Mouse (Mus musculus): ENCODE data around the gene Sema3a.

The Sema3a gene

DNA sequence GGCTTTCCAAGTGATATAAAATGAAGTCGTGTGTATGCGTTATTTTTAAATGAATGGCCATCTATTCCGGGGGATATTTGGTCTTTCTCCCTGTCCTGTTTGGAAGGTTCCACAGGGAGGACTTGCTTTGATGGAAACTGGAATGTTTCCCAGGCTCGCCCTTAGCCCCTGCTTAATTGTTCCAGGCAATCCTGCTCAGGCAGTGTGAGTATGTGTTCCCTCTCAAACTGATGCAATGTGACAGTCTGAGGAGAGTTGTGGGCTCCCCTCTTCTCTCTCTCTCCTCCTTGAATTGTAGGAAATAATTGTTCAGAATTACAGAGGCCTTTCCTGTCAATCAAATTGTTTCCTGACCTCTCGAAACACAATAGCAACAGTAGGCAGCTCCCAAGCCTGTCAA, 202.1 kb downstream of the Sema3a start:
- no peak for DNase-seq

- no peak for DNase-seq
Measured at GRCm38 (mm10) chr5:13331412-13331811, 206.2 kb downstream of the Sema3a start.

DNA sequence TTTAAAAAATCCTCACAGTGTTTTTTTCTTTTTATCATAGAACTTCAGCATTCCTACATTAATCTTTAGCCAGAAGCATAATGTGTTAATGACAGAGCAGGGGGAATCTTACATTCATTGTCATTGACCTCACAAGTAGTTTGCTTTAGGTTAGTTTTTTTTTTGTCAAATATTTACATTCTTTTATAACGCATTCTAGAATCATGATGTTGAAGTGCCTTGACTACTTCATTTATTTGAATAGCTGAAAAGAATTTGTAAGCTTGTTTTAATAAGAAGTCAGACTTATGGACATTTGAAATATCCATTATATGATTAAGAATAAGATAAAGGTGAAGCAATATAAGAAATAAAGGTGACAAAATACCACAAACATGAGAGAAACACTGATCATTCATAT, 212.5 kb downstream of the Sema3a start:
- no peak for DNase-seq

GRCm38 (mm10) chr5:13347068-13347467, 221.9 kb downstream of the Sema3a start:
- DNase-seq: no peak

DNA sequence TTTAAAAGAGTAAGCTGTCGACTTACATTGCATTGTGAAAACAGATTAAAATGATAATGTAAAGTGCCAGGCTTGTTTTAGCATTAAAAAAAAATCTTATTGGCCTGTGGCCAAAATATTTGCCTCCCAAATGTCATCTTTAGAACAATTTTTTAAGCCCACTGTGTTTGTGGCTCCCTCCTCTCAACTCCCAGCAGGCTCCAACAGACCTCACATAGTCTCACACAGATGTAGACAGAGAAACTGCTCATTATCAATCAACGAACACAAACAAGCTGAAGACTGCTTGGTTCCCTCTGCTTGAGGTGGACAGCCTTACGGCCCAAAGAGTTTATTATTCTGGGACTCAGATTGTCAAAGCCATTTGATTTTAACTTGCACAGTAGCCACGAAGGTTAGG, 226.4 kb downstream of the Sema3a start:
- DNase-seq: no peak

- no peak for DNase-seq
Measured at GRCm38 (mm10) chr5:13352995-13353394, 227.8 kb downstream of the Sema3a start.

GRCm38 (mm10) chr5:13353539-13353938, 228.3 kb downstream of the Sema3a start:
- DNase-seq: no peak

DNA sequence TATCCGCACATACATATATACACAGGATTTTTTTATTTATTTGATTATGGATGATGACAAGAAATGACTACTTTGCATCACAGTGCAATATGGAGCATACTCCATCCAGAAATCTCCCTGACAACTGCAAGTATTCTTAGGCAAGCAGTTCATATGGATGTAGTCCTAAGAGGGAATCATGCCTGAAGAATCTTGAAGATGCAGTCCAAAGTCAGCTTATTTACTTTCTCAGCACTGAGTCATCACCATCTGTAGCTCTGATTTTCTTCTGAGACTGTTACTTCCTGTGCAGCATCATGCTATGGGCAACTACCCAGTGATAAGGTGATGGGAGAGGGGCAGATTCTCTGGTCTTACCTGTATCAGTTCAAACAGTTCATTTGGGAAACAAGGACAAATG, 229.7 kb downstream of the Sema3a start:
- no peak for DNase-seq

- DNase-seq: no peak
Measured at GRCm38 (mm10) chr5:13358770-13359169, 233.6 kb downstream of the Sema3a start.

- no peak for DNase-seq
Measured at GRCm38 (mm10) chr5:13360711-13361110, 235.5 kb downstream of the Sema3a start.

DNA sequence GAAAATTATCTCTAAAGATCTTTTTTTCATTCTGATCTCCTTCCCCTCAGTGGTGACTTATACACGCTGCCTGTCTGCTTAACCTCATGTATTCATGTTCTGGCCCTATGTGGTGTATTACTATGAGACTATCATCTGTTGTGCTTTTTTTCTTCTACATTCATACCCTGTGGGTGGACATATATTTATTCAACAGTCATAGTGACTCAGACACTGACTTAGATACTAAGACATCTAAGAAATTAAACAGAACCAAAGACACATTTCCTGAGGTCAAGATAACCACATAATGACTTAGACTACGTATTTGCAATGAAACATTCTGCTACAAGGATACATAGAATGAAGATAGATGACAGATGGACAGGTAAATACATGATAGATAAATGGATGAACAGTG, 239.9 kb downstream of the Sema3a start:
- DNase-seq: no peak

DNA sequence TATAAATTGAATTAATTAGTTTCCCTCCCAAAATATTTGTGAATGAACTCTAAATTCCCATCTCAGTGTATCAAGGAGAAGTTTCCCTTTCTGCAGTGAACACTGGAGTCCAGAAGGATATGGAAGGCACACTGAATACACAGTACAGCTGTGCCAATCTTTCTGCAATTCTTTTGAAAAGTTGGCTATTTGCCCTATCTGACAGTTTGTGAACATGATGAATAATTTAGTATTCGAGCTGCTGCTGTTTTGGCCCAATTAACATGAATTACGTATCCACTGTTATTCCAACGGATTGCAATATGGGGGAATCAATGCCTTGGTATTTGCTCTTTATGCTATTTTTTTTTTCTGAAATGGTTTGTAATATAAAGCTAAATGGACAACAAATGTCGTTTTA, 254.0 kb downstream of the Sema3a start:
- no peak for DNase-seq

- no peak for DNase-seq
Measured at GRCm38 (mm10) chr5:13384047-13384446, 258.8 kb downstream of the Sema3a start.

DNA sequence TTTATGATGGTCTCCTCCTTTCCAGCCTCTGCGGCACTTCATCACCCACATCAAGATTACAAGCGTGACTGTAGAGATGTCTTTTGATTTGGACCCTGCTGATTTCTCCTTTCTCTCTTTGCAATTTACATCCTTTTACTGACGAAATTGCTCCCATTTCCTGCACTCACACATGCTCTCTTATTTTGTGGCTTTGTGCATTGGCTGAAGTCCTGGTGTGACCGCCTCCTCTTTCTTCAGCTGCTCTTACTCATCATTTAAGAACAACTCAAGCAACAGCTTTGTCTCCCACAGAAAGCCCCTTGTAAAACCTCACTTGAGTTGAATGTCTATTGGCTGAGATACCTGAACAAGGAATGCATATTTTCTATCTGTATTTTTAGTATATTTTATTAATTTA, 259.5 kb downstream of the Sema3a start:
- DNase-seq: no peak

DNA sequence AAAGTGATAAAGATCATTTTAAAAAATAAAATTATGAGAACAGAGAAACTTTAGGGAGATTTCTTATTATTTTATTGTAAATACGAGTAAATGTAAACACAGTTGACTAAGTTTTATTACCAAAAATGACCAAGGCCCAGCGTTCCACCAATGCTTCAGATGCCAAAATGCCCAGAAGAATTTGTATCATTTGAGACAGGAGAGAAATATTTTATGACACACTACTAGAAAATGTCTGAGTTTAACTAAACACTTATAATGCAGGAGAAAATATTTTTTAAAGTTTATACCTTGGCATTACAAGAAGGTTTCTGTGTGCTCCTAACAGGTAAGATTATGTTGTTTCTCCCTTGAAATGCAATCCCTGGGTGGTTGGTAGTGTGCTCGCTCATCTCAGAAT, 261.4 kb downstream of the Sema3a start:
- DNase-seq: no peak

GRCm38 (mm10) chr5:13387679-13388078, 262.5 kb downstream of the Sema3a start:
- no peak for DNase-seq

DNA sequence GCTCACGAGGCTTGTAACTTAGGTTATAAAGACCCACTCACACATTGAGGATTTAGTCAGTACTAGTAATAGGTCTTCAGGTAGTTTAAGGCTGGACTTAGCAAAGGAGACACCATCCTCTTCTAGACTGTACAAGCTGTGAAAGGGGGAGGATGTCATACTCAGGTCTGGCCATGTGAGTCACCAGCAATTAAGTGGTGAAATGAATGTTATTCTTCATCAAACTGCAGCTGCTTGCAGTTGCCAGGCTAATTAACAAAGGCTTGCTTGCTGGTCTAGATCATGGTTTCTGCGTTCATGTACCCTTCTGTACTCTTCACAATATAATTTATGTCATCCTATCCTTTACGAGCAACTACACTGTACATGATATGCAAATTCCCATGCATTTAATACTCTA, 264.8 kb downstream of the Sema3a start:
- no peak for DNase-seq

- DNase-seq: no peak
Measured at GRCm38 (mm10) chr5:13405432-13405831, 280.2 kb downstream of the Sema3a start.

GRCm38 (mm10) chr5:13406131-13406530, 280.9 kb downstream of the Sema3a start:
- DNase-seq: no peak

DNA sequence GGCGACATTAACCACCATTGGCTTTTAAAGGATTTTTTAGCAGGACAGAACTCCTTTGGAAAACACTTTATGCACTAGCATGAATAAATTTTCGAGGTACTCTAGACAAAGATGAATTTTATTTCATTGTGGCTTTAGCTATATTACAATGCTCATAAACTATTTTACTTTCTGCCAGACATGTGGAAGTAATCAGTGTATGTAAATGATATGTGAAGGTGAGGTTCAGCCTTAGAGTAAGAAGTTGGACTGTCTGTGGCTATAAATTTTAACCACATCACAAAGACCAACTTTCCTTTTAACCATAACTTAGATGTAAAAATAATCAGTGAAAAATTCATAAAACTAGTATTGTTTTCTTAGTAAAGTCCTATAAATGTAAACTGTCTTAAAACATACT, 286.7 kb downstream of the Sema3a start:
- no peak for DNase-seq

GRCm38 (mm10) chr5:13413915-13414525, 288.8 kb downstream of the Sema3a start:
- DNase-seq: no peak

GRCm38 (mm10) chr5:13416960-13417710, 291.9 kb downstream of the Sema3a start:
- DNase-seq: no peak

DNA sequence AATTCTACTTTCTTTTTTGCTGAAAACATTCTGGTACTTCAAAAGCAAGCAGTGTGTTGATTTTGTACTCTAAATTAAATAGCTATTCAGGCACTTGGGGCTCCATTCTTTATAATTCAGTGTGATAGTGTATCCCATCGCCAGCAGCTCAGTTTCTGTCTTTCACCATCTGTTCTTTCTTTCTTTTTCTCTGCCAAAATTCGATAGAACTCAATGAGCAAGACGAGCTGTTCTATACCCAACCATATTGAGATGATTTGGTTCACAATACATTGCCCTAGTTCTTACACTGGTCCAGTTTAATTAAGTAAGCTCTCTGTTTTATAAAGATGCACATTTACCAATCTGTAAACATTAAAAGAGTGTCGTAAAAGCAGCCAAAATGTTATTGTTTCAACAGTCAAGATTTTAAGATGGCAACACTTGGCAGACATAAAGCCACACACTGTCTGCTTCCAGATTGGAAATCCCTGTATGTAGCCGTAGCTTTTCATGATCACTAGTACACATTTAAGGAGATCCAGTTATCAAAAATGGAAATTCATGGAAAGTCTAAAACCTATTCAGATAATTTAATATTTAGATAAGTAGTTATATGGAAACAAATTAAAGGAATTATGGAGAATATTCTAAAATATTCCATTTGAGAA, 296.2 kb downstream of the Sema3a start:
- DNase-seq: no peak

- no peak for DNase-seq
Measured at GRCm38 (mm10) chr5:13428702-13429101, 303.5 kb downstream of the Sema3a start.

All from cerebellum, adult 9-11 months (tissue).